Mouse (Mus musculus) small intestine, adult 2 months (tissue): ENCODE measurements at regions not wholly inside any gene's neighbourhood (a gene's known extent, or its start where the extent isn't known, plus 50 kb on each side); places are given as distances from the start of the nearest gene placed in this dataset.

Source experiments
- CTCF ChIP-seq: fragments of 200-500 bp; IDR thresholded peaks from 2 replicates; pipeline ENCODE4 v1.5.1; 2012; ENCODE audit warnings: low read depth, mild to moderate bottlenecking, control low read depth, inconsistent platforms, low read length, moderate library complexity, mixed read lengths; ENCODE audit not compliant: insufficient replicate concordance, insufficient read length; ENCODE audit errors: extremely low read depth
- POLR2A ChIP-seq: fragments of 200-500 bp; IDR thresholded peaks from 2 replicates; pipeline ENCODE4 v1.6.1; 2012; ENCODE audit warnings: low read depth, mild to moderate bottlenecking, control low read depth, inconsistent platforms, low read length, moderate library complexity

DNA sequence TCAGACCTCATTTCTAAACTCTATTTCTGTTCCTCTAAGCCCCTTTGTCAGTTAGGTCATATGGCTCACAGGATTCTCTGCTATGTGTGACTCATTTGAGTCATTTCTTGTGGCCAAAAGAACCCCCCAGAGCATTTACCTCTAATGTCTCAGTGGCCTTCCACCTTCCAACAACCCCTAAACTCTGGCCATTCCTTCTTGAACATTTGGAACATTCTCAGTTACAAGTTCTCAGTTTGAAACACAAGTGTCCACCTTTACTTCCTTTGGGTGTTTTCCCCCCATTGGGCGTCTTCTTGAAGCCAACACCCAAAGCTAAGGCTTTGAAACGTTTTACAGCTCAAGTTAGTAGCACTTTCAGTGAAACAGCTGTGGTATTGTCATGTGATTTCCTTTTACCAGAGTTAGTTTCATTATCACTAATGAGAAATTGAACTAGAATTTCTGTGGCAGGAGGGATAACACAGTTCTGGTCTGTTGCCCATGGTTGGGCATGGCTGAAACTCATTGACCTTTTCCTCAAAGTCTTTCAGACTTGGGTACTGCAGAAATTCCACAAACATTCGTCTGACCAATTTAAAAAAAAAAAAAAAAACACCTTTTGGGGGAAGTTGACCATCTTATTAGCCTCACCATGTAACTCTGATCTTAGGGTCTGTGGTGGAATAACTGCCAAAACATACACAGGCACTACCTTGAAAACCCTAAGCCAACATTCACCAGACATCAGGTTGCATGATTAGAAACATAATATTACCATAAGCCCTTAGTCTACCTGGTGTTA is 201.8 kb downstream of the Nfkbiz start:
- TF ChIP-seq POLR2A (no peak), CTCF (no peak)
